In genomic region chr5:36223787-36224186, GRCm38 (mm10) we compare ENCODE assay signal across 8 mouse cellular contexts. TPM values are rescaled to one million over a fixed set of nuclear protein-coding genes. Genes with fewer than 3 reads are reported as not detected.
DNase-seq lines count a peak whose midpoint lies in the region; TF ChIP-seq lines count a peak whose summit lies in the region.

No protein-coding gene starts in this region.

- no peak for TF ChIP-seq POLR2A in bone marrow macrophage, adult 2 months (IDR thresholded peaks at IDR 0.05; ENCODE audit: borderline replicate concordance, low read depth, low read length)

- no peak overlapping the region for H3K4me3 ChIP-seq in bone marrow macrophage, adult 2 months (ENCODE audit: insufficient read depth, low read length)

- H3K4me1 ChIP-seq in bone marrow macrophage, adult 2 months (ENCODE audit: control insufficient read depth, insufficient read depth, low read length), result no peaks in the 10 kb centered on the region

- no peak overlapping the region for H3K27ac ChIP-seq in bone marrow macrophage, adult 2 months (ENCODE audit: insufficient read depth, low read depth, low read length)

- DNase-seq in heart, postnatal 14 days, result peak; percentile 55 to 71
- no peak for DNase-seq in heart, adult 11 months
- DNase-seq in CD4-positive helper T cell, adult 2 months (ENCODE audit: low read depth, low spot score), result peak; percentile 11
- peak; percentile 68 for DNase-seq in gastrocnemius, postnatal 14 days
- peak; percentile 43 to 54 for DNase-seq in left cerebral cortex, postnatal 36 days (ENCODE audit: low spot score in 2 of 2)
- peak; percentile 78 for DNase-seq in right cerebral cortex, postnatal 14 days
- DNase-seq in MN1 (ENCODE audit: low spot score), result no peak

- peak; percentile 53 for TF ChIP-seq CTCF in bone marrow macrophage, adult 2 months (IDR thresholded peaks at IDR 0.05; ENCODE audit: low read depth, low read length)

- intact Hi-C loops in heart, postnatal 14 days (cut with DNase I), result loop anchor here (2.0 to 5.0 kb wide), 3 partner anchors 81 to 191 kb away; partner anchors contain the start of gene Sorcs2
- intact Hi-C loops in gastrocnemius, postnatal 14 days (cut with DNase I; ENCODE audit: low total_unique reads), result loop anchor here (10.0 kb wide), 2 partner anchors 79 to 189 kb away; no protein-coding TSS in a partner anchor
- intact Hi-C loops in left cerebral cortex, postnatal 36 days (cut with DNase I), result no loop called here

RNA-seq across cellular contexts. Expression of gene Psapl1, which starts 20.0 kb away (rescaled TPM):
- total RNA-seq in heart, postnatal 14 days (2021), result not detected
- not detected in 2 replicates for polyA plus RNA-seq in bone marrow macrophage, adult 2 months (2012; ENCODE audit: insufficient read depth, insufficient read length, missing spikeins)
- total RNA-seq in gastrocnemius, postnatal 14 days (2021), result not detected
- total RNA-seq in left cerebral cortex, postnatal 36 days (2021), result not detected

Comparison
In these comparisons a context has a peak if more than half of its experiments do, and no peak if none do; other contexts are left out.
1. DNase-seq: peak in heart, postnatal 14 days (2 of 2), CD4-positive helper T cell, adult 2 months (single experiment), gastrocnemius, postnatal 14 days (single experiment), left cerebral cortex, postnatal 36 days (2 of 2) and right cerebral cortex, postnatal 14 days (single experiment); none in heart, adult 11 months (single experiment) and MN1 (single experiment).